Mouse (Mus musculus): ENCODE data around the gene Psmb11.

Gene Psmb11

GRCm38 (mm10) chr14:54621133-54621532 is at the start of gene Psmb11:
Gene Psmb11 (plus strand): TSS chr14:54621433.
- no peak for DNase-seq (ENCODE audit: low spot score in 2 of 2)

- DNase-seq (ENCODE audit: low spot score in 2 of 2) = no peak
Measured at GRCm38 (mm10) chr14:54572122-54572521, 49.1 kb upstream of the Psmb11 start.

DNA sequence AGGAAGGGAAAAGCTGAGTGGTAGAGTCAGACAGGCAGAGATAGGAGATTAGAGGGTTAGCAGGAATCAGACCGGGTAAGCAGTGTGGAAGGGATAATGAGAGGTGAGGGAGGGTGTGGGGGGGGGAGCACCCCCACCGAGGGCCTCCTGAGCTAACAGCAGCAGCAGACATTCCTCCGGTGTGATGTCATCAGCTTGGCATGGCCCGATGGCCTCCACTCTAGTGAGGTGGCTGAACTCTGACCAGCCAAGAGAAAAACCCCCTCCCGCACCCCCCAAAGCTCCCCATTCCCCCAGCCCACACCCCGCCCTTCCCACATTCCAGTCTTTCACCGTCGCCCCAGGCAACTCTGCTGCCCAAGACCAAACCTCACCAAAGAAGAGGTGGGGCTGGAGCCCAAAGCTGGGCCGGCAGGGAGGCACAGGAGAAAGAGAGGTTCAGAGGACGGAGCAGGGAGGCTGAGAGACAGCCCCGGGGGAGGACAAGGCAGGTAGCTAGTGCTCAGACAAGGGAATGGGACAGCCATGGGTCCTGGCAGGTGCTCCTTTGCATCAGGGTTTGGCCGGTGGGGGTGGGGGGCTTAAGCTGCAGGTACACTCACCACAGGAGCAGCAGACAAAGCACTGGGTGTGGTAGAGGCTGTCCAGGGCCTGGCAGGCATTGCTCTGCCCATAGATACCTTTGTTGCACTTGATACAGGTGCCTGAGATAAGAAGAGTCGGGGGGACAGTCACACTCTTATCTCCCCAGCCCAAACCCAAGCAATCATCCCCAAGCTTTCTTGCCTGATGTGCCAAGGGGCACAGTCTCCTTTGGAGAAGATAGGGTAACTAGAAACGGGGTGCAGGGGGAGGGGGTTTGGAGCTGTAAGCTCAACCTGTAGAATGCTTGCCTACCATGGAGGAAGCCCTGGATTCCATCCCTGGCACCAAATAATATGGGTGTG is 48.2 kb upstream of the Psmb11 start:
- DNase-seq (ENCODE audit: low spot score in 2 of 2) = no peak

- DNase-seq (ENCODE audit: low spot score in 2 of 2) = no peak
Measured at GRCm38 (mm10) chr14:54574253-54574652, 47.0 kb upstream of the Psmb11 start.

DNA sequence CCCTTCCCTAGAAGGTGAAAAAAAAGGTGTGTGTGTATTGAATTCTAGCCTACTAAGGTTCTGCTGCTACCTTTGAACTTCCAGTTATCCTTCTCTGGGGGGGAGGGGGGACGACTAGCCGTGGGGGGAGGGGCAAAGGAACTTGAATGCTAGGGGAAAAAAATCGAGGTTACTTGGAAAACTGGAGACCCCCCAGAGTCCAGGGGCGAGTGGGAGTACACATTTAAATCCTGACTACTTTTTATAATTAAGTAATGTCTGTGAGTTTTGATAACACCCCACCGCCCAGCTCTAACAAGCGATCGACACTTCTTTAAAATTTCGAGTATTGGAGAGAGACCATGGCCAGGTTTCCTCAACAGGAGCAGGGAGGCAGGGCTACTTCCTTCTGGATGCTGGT is 46.2 kb upstream of the Psmb11 start:
- no peak for DNase-seq (ENCODE audit: low spot score in 2 of 2)

GRCm38 (mm10) chr14:54575631-54576030 is 45.6 kb upstream of the Psmb11 start:
- peak in 1 of 2 experiments; percentile 30 for DNase-seq (ENCODE audit: low spot score in 2 of 2)

DNA sequence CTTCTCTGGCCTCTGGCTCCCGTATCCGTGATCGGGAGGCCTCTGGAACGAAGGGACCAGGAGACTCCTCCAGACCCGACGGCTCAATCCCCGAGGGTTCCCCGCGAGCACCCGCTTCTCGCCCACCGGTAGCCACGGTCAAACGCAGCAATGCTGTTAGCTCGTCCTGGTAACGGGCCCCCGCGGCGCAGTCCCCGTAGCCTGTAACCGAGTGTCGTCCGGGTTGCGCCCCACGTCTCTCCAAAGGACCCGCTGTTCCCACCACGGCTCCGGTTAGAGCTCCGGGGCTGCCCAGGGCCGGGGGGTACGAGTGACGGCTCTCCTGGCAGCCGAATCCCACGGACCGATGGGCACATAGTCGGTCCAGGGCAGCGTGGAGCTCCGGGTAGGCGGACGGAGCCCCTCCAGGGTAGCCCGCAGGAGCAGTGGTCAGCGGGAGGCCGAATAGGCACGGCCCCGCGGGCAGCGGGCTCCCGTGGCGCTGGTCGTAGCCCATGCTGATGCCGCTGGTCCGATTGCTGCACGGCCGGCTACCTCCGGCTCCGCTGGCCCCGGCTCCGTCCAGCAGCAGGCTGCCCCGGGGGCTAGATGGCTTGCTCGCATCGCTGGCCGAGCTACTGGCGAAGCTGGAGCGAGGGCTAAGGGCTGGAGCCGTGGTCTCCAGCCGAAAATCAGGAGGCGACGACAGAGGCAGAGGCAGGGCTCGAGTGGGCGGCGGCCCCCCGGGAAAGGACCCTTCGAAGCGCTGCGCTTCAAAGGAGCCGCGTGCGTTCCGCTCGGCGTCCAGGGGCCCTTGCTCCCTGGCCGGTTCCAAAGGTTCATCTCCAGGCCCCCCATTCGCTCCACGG is 44.8 kb upstream of the Psmb11 start:
- DNase-seq (ENCODE audit: low spot score in 2 of 2) = peak; percentile 31 to 35

- peak; percentile 36 to 58 for DNase-seq (ENCODE audit: low spot score in 2 of 2)
Measured at GRCm38 (mm10) chr14:54577089-54577982, 43.9 kb upstream of the Psmb11 start, which contains the start of gene Ajuba. Gene Ajuba (minus strand): TSS chr14:54577558.

GRCm38 (mm10) chr14:54578063-54578462 is 43.2 kb upstream of the Psmb11 start:
- peak in 1 of 2 experiments; percentile 45 for DNase-seq (ENCODE audit: low spot score in 2 of 2)

GRCm38 (mm10) chr14:54579638-54580037 is 41.6 kb upstream of the Psmb11 start:
- no peak for DNase-seq (ENCODE audit: low spot score in 2 of 2)

DNA sequence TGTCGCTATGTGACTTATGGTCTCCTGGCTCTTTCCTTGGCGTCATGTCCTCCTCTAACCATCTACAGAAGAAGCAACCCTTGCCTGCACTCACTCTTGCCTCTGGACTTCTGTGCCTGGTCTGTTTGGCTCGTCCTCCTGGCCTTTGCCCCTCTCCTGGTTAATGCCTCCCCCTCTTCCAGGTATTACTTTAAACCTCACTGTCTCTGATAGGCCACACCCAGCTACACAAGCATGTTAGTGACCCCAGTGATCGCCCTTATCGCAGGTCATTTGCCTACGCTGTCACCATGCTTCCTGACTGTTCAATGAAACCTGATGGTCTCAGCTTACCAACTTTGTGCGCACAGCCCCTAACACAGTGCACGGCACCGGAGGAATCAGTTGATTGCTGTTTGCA is 38.7 kb upstream of the Psmb11 start:
- DNase-seq (ENCODE audit: low spot score in 2 of 2) = no peak

DNA sequence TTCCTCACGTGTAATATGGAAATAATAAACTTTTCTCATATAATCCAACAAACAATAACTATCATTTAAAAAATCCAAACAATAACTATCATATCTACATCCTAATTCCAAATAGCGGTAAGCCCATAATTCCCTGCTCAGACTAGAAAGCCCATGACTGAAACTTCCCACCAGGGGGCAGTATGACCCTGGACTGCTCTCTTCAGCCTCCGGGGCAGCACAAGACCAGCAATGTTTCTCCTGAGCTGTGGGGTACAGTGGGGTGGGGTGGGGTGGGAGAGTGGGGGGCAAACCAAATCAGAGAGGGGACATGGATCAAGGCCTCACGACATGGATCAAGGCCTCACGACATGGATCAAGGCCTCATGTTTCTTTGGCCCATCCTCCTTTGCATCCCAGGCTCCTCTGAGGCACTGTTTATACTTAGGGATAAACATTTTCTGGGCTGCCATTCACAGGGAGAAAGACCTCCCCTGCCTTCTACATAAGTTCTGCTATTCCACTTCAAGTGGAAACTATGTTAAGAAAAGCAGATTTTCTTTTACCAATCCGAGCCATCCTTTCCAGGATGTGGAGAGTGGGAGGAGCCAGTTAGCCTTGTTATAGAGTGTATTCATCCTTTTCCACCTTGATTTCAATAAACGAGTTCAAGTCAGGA is 37.4 kb upstream of the Psmb11 start:
- DNase-seq (ENCODE audit: low spot score in 2 of 2) = peak; percentile 45 to 76

DNA sequence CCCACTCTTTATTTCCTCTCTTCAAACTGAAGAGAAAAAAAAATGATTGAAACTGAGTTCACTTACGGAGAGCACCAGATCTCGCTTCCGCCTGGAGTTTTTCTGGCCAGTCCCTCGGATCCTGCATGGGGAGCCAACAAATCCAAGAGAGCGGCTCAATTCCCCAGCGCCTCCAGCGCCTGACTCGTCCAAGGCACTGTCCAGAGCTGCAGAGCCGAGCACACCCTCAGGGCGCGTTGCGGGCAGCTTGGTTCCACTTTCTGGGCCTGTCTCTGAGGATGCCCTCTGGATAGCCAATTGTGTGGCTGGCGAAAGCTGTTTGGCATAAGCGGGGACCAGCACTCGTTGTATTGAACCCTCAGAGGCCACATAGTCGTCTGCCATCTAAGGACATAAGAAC is 30.2 kb upstream of the Psmb11 start:
- DNase-seq (ENCODE audit: low spot score in 2 of 2) = no peak

GRCm38 (mm10) chr14:54592319-54592934 is 28.8 kb upstream of the Psmb11 start:
- DNase-seq (ENCODE audit: low spot score in 2 of 2) = no peak

DNA sequence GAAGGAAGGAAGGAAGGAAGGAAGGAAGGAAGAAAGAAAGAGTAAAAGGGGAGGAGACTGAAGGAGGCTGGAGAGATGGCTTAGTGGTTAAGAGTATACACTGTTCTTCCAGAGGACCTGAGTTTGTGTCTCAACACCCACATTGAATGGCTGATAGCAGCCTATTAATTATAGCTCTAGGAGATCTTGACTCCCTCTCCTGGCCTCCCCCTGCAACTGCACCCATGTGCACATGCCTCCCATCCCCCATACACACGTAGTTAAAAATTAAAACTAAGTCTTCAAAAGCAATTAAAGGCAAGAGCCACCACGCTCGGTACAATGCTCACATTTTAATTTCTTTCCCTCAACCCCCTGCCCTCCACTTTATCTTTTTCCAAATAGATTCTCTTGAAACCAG is 27.2 kb upstream of the Psmb11 start:
- no peak for DNase-seq (ENCODE audit: low spot score in 2 of 2)

DNA sequence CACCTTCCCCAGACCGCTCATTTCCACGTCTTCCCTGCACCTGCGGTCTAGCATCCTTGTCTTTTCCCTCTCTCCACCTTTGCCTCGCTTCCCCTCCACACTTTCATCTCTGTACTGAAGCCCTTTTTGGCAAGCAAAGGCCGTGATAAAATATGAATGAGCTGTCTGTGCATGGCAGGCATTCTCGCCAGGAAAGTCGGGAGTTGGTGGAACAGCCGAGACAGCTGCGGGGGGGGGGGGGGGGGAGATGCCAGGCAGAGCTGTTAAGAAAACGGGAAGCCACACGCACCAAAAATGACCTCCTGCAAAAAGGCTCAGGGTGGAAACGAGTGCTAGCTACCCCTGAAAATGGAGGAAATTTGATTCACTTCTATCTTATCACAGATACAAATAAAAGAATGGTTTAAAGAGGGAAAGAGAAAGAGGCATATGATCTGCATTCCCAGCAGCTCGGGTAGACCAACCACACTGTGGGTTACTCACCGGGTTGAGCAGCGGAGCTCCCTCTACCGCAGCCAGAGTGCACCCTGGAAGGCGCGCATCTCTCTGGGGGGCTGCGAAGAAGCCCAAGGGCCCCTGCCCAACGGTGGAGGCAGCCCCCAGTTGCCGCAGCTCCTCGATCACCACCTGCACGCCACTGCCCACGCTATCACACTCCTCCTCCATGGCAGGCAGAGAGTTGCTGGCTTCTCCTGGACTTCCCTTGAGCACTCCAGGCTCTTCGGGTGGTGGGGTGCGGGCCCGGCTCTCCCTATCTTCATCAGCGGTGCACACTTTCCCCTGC is 26.4 kb upstream of the Psmb11 start:
- DNase-seq (ENCODE audit: low spot score in 2 of 2) = no peak

DNA sequence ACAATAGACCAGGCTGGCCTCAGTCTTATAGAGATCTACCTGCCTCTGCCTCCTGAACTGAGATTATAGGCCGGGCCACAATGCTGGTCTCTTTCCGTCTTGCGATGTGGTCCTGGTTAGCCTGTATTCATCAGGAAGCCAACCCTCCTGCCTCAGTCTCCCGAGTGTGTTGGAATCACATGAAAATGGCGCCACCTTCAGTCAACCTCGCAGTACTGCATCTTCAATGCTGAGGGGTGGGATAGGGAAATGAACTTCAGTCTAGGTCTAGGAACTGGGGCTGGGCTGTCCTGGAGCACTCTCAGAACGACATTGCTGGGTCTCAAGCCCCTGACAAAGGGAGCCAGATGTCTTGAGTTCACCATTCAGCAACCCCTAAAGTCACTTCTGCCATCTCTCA is 24.1 kb upstream of the Psmb11 start:
- no peak for DNase-seq (ENCODE audit: low spot score in 2 of 2)

DNA sequence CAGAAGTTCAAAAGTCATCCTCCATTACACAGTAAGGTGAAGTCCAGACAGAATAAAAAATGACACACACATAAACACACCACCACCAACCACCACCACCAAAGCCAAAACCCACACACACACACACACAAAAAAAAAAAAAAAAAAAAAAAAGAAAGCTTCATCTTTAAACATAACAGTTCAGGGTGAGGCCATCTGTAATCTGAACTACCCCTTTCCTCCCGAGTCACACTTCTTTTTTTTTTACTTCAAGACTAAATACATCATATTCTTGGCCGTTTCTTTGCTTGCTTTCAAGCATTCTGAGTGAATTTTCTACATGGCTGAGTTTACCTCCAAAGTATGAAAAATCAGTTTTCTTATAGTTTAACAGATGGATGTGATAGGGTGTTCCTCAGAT is 19.6 kb upstream of the Psmb11 start:
- no peak for DNase-seq (ENCODE audit: low spot score in 2 of 2)

DNA sequence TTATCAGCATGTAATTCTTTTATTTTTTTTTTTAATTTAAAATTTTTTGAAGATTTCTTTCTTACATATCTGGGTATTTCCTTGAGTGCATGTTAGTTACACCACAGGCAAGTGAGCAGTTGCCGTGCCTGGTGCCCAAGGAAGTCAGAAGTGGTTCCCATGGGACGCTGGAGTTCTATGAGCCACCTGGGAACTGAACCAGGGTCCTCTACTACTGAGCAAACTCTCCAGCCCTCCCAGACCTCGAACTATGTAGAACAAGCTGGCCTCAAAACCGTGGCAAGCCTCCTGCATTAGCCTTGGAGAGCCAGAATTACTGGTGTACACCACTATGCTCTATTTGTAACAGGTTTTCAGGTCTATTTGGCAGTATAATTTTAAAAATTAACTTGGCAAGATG is 18.6 kb upstream of the Psmb11 start:
- peak; percentile 34 to 37 for DNase-seq (ENCODE audit: low spot score in 2 of 2)

Measured in spleen, postnatal 10 days (tissue).